Mouse (Mus musculus) mouse embryonic stem cell (cell line): ENCODE measurements around the gene Syt8.

Experiments used
- in situ Hi-C, 2 experiments: fragments of 300-500 bp; cut with MboI; formaldehyde crosslinking; loops; 1 replicate in 1 of 2; 3 replicates in 1 of 2; pipeline ENCODE4 v1.14.3; 2019 to 2020; ENCODE audit warnings: low sequenced_read_pairs in 2 of 2, low pct_unique_long_range_greater_than_20kb in 1 of 2, mixed read lengths in 1 of 2; ENCODE audit not compliant: unreplicated experiment in 1 of 2

Syt8 gene

DNA sequence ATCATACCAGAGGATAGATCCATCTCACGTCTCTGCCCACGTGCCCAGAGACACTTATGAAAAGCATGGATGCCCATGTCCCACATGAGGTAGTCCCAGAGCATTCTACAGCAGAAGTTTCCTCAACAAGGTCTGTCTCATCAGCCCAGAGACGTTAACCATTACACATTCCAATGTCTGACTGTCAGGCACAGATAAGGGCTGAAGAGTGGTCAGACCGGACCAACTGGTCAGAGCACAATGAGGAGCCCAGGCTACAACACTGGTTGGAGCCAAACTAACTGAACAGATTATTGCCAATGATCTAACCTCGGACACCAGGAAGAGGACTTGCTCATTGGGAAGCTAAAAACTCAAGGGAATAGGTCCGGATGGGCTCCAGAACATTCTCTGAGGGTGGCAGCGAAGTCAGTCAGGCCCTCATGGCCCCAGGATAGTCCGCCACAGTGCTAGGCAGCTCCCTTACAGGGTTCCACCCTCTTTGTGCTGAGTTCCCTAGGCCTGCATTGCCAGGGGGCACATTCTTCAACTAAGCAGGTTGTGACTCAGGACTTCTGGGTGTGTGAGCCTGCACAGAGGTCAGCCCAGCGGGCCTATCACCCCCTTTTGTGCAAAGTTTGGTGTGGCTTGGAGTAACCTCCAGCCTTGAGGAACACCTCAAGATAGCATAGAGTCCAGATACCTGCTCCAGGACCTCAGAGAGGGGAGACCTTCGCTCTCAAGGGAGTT lies at the start of gene Syt8:
TSS of gene Syt8 (plus strand) at position 714 of the 729 bp plus-strand sequence.
- in situ Hi-C loops = loop anchor here (10.0 kb wide), 1 partner anchor 100 kb away; no protein-coding TSS in a partner anchor

DNA sequence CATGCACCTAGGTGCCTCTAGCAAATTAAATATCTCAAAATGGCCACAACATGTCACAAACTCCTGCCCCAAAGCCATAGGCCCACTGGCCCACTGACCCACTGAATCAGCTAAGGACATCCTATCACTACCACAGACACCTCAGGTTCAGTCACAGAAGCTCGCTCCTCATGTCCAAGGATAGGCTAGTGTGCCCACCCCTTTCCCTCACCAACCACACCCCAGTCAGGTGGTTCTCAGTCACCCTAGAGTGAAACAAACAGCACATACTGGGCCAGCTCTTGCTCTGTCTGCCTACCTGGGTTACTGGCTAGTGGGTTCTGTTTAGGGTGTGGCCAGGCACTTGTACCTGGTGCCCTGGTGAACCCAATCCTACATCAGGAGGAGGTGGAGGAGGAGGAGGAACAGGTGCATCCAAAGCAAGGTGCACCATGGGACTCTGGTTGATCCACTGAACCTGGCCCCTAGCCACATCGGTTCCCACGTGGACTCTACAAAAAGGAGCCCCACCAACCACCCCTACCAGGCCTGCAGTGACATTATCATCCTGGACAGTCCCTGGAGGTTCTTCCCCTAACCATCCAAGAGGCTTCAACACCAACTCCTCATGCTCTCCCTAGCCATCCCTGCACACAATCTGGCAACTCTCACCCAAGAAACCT lies 48.8 kb upstream of the Syt8 start:
- in situ Hi-C loops = no loop called here

DNA sequence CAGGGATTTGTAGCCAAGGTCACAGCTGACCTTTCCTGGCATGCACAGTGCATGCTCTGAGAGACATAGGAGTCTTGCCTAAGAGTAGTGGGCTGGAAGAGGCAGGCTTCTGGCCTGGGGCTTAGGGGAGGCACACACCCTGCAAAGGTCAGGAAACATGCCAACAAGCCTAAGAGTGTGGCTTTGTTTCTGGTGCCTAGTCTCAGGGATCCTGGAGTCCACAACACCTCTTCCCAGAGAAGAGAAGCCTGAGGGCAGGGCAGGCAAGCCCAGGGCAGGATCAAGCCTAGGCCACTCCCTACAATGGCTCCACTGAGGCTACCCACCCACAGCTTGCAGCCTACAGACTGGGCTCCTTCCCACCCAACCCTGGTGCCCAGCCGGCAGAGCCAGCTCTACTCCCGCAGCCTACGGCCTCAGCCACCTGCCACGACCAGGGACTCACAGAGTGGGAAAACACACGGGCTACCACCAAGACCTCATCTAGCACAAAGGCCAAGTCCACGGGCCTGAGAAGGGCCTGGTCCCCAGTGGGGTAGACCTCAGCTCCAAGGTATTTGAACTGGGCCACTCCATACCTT lies 47.9 kb upstream of the Syt8 start:
- in situ Hi-C loops = no loop called here

DNA sequence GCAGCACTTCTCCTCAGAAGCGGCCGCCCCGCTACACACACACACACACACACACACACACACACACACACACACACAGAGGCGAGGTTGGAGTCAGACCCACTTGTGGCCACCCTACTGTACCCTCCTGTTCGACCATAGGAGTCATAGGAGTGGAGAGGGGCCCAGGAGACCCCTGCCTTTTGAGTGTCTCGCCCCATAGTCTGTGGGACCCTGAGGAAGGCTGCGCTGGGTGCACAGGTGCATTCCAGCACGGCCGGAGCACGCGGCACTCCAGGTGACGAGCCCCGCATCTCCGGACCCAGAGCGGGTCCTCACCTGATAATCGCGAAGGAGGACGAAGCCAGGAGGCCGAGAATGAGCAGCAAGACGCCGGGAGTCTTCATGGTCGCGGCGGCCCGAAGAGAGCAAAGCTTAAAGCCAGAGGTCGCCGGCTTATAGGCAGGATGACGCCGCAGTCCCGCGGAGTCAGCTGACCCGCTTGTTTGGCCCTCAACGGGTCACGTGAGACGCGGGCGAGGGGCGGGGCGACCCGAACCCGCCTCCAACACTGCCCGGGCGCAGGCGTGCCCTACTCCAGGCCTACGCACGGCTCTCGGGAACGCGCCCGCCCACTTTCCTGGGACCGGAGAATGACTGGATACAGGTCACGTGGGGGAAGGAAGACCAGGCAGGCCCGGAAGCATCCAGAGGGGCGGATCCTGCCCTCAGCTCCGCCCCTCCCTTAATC lies 47.1 kb upstream of the Syt8 start, which contains the start of gene Ctsd:
TSS of gene Ctsd (minus strand) at position 620 of the 730 bp plus-strand sequence.
- in situ Hi-C loops = no loop called here

DNA sequence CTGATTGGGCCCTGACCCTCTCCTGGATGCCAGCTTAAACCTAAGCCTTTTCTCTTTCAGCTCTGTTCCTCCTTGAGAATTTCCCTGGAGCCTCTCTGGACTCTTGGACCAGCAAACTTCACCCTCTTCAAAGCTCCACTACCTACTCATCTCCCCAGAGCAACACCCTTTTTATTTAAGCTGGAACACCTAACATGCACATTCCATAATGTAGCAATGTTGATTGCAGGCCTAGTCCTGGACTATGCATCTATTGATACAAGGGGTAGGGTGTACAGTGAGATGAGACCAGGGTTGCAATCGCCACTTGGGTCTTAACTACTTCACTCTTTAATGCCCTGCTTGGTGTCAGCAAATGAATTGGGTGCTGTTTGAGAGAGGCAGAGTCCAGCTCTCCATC lies 46.5 kb upstream of the Syt8 start:
- in situ Hi-C loops = no loop called here

DNA sequence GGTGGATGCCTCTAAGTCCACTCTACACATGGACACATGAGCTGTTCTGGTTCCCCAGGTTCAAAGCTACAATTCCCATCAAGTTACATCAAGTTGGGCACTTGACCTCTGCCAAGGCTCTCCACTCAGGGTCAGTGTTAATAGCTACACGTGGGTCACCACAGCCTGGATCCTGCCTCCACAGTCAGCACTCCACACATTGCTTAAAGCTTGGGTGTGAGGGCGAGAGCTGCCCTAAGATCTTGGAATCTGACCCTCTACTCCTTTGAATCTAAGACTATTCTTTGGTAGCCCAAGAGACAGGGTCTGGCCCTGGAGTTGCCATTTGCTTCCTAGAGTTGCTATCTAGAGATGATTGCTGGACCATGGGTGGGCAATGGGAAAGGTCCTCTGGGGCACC lies 45.9 kb upstream of the Syt8 start:
- in situ Hi-C loops = no loop called here

DNA sequence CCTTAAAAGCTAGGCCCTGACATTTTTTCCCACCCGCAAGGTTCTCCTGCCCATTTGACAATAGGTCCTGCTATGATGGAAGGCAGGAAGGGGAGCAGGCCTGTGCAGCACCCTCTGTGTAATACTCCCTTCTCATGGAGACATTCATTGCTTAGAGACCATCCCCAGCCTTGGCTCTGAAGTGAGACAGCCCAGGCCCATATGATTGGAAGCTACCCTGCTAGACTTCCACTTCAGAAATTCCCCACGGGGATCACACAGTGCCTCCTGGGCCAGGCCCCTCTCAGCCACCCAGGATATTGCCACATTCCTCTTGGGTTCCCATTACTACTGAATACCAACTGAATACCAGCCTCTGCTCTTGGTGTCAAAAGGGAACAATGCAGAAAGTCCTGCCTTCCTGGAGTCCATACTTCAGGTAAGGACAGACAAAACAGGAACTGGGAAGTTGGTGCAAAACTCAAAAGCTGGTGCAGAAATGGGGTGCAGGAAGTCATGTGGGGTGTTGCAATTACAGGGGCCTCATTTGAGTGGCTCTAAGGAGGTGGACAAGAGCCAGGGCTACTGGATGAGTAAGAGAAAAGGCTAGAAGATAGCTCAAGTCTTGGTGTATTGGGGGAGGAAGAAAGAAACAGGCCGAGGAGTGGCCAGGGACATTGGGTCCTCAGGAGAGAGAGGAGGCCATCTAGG lies 44.5 kb upstream of the Syt8 start:
- in situ Hi-C loops = no loop called here

DNA sequence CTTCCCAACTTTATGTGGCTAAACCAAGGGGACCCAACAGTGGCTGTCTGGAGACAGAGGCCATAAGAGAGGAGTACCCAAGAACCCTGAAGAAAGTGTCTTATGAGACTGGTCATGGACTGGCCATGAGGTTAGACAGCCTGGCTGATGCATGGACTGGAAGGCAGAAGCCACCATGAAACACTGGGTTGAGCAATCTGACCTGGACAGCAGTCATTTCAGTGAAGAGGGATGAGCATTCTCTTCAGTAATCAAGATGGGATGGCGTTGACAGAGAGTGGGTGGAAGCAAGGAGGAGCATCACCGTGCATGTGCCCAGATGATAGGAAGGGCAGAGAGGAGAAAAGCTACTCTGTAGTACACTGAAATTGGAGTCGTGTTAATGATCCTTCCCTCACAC lies 43.5 kb upstream of the Syt8 start:
- in situ Hi-C loops = no loop called here

DNA sequence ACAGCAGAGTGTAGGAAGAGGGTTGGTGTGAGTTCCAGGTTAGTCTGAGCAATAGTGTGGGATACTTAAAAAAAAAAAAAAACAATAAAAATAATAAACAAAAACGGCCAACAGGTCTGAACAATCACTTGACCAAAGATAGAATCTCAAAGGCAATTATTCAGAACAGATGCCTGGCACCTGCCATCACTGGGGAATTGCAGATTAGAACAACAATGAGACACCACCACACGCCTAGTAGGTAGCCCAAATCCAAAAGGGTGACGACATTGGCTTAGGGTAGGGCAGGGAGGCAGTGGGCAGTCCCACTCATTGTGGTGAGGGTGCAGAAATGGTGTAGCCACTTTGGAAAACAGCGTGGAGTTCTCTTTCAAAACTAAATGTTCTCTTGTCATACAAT lies 43.0 kb upstream of the Syt8 start:
- in situ Hi-C loops = no loop called here

DNA sequence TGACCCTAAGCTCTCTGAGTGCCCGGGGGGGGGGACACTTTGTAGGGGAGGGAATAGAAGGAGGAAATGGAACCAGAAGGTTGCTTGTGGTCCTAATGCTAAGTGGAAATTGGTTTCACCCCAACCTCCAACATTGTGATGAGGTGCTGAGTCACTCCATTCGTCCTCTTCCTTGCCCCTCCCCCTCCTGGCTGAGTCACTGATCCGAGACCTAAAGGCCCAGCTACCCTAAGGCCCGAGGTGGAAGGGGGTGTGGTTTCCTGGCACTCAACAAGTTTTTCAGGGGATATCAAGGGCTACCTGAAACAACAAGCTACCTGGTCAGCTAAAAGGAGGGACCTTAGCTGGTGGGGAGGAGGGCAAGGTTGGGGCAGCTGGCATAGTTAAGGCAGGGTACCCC lies 41.5 kb upstream of the Syt8 start:
- in situ Hi-C loops = no loop called here

DNA sequence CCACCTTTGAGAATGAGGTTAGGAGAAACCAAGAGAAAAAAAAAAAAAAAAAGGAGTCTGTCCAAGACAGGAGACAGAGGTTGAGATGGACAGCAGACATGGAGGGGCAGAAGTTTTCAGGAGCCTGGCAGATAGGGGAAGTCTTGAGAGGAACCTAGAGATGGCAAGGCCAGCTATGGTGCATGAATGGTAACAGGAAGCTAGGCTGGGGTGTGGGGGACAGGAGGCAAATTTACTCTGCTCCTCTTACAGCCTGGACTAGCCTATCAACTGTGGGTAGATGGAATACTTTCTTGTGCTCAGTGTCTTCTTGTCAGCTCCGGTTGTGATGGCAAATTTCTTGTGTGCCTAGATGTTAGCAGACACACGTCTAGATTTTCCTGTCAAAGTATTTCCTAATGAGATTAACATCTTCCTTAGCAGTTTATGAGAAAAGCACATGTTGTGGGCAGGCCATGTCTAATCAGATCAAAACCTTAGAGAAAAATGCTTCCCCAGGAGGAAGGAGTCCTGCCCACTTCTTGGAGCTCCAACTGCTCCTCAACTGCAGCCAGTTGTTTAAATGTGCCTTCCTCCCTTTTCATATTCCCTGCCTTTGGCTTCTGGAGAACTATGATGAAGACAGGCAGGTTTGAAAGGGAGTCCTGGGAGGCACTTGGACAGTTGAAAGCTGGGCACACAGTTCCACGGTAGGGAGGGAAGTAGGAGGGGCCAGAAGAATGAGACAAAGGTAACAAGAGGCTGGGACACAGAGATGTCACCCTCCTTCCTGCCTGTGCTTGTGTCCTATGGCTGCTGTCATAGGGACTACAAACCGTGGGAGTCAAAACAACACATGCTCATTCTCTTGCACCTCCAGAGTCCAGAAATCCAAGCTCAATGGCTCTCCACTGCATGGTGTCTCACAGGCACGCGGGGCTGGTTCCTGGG lies 40.1 kb upstream of the Syt8 start:
- in situ Hi-C loops = no loop called here

DNA sequence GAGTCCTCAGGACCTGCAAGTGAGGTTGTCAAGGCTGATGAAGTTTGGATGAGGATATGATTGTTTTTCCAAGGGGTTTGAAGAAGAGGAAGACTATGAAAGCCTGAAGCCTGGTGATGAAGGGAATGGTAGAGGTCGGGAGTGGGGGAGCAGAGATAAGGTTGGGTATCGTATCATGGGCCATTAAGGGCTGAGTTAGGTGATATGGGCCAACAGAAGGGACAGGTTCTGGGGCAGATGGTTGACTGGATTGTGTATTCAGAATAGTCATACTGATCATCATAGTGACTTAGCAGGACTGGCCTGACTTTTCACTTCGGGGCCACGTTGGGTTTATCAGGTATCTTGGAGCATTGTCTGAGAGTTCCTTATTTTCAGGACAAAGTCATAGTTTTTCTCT lies 39.2 kb upstream of the Syt8 start:
- in situ Hi-C loops = no loop called here

DNA sequence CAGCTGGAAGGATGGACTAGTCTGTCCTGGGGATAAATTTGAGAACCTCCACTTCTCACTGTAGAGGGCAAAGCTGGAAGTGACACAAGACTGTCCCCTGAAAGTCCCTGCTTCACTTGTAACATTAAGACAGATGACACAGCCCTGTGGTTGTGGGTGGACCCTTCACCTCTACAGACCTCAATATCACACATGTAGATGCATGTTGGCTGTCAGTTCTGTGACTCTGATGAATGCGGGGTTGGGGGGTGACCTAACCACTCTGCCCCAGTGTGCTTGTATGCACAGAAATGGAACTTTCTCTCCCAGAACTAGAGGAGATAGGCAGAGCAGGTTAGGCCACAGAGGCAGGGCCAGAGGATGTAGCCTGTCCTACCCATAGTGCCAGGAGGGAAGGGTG lies 38.0 kb upstream of the Syt8 start:
- in situ Hi-C loops = no loop called here

DNA sequence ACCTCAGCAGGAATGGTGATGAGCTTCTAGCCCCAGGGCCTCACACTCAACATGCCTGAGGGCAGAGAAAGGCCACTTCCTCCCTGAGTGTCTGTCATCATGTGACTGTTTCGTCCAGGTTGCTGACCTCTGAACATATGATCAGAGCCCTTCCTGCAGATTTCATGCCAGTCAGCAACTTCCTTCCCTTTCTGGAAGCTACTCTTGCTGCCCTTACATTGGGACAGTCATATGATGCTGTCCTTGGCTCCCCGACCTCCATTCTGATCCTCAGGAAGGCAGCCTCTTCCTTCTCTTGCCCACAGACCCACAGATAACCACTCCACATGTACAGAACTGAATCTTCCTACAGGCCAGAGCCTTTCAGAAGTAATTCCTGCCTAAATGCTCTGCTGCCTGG lies 36.6 kb upstream of the Syt8 start:
- in situ Hi-C loops = no loop called here

DNA sequence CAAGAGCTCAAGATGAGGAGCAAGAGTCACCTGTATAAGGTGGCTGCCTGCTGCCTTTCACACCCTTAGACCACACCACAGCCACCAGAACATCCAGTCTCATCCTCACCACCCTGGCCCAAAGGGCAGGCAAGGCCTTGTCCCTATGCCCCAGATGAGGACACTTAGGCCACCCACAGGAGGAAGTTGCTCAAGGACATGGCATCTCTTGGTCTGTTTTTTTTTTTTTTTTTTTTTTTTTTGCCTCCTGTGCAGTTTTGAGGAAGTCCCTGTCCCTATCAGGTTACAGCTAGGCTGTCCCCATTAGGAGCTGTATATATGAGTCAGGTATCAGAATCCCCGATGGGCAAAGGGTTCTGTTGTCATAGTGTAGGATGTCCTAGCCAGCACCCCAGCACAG lies 35.4 kb upstream of the Syt8 start:
- in situ Hi-C loops = no loop called here

DNA sequence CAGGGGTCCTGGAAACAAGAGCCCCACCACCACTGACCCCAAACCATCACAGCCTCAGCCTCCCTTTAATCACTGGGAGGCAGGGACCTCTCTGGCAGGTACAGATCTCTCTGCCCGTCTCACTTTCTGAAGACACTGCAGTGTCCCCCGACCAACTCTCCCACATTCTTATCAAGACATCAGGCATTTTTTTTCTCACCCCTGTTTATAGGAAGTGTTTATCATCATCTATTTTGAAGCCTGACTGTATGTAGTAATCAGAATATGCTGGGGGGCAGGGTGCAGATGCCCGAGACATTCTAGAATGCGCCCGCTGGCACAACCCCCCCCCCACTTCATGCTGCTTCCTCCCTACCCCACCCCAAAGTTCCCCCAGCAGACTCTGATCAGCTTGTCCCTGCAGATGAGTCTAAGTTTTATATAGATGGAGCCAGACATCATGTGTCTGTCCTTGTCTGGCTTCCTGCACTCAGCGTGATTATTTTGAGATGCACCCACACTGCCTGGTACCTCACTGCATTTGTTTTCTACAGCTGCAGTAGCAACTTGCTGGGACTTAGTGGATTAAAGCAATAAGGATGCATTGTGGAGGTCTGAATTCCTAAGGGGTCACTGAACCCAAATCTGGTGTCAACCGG lies 34.4 kb upstream of the Syt8 start:
- in situ Hi-C loops = no loop called here

DNA sequence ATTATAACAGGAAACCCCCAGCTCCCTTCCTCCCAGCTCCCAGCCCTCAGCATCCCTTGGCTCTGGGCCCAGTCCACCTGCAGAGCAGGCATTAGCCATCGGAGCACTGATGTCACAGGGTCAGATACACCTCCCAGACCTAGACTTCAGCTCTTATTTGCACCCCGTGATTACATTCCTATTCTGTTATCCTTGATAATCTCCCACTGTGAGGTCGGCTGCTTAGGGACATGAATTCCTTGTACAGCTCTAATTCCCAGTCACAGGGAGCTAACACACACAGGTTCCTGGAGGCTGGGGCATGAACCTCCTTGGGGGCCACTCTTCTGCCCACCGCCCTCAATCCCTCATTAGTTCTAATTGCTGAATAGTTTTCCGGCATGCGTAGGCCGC lies 33.9 kb upstream of the Syt8 start:
- in situ Hi-C loops = no loop called here
